Mouse (Mus musculus) limb, embryonic 11.5 days (tissue): ENCODE data around the gene Nr6a1. TPM values are rescaled to one million over a fixed set of nuclear protein-coding genes. Genes with fewer than 3 reads are reported as not detected.

Experiments used
- ATAC-seq: fragments of 200-750 bp; cut with Nextera tagmentation; 2 replicates; pipeline ENCODE4 v1.8.0; 2017; ENCODE audit warnings: low read depth; ENCODE audit not compliant: insufficient number of reproducible peaks, low FRiP score, low TSS enrichment
- DNase-seq: peaks from one replicate; pipeline ENCODE4 v3.0.0-alpha.2; 2015; ENCODE audit warnings: low spot score
- H3K27ac ChIP-seq: fragments of 300-500 bp; sonication (generic); replicated peaks from 2 replicates; pipeline ENCODE4 v1.5.1; 2014; ENCODE audit warnings: low read depth, mild to moderate bottlenecking, low read length
- H3K27me3 ChIP-seq: fragments of 300-500 bp; sonication (generic); 2 replicates; pipeline ENCODE4 v1.6.1; 2014; ENCODE audit warnings: mild to moderate bottlenecking, low read length, mixed read lengths; ENCODE audit not compliant: control insufficient read depth, insufficient read depth
- H3K36me3 ChIP-seq: fragments of 300-500 bp; sonication (generic); 2 replicates; pipeline ENCODE4 v1.6.1; 2014; ENCODE audit warnings: mild to moderate bottlenecking, low read length, moderate library complexity, mixed read lengths; ENCODE audit not compliant: control insufficient read depth, insufficient read depth
- H3K4me1 ChIP-seq: fragments of 300-500 bp; sonication (generic); 2 replicates; pipeline ENCODE4 v1.6.1; 2014; ENCODE audit warnings: low read length, mixed read lengths; ENCODE audit not compliant: control insufficient read depth, insufficient read depth
- H3K4me2 ChIP-seq: fragments of 300-500 bp; sonication (generic); 2 replicates; pipeline ENCODE4 v1.6.1; 2014; ENCODE audit warnings: low read depth, mild to moderate bottlenecking, moderate library complexity; ENCODE audit not compliant: severe bottlenecking
- H3K4me3 ChIP-seq: fragments of 300-500 bp; sonication (generic); 2 replicates; pipeline ENCODE4 v1.5.1; 2014; ENCODE audit warnings: low read depth, low read length
- H3K9ac ChIP-seq: fragments of 300-500 bp; sonication (generic); 2 replicates; pipeline ENCODE4 v1.6.1; 2014; ENCODE audit warnings: mild to moderate bottlenecking, low read length
- H3K9me3 ChIP-seq: fragments of 300-500 bp; sonication (generic); 2 replicates; pipeline ENCODE4 v1.6.1; 2016; ENCODE audit warnings: low read length; ENCODE audit not compliant: control insufficient read depth
- WGBS: fragments of 180-500 bp; shearing (Covaris S2); extraction: QIAGEN DNeasy Blood & Tissue Kit; methylation state at CpG from one replicate; pipeline ENCODE4 v1.1.7; 2014; 5-methylcytosine and 5-hydroxymethylcytosine counted together
- polyA plus RNA-seq: library from polyadenylated mRNA; unstranded; fragments of >200 nt; fragmentation: Nextera tagmentation; extraction: Ambion mirVana; gene quantifications from 2 replicates; pipeline ENCODE4 v1.2.1, GENCODE M21; 2014

Nr6a1 gene
- polyA plus RNA-seq, 1 experiment from 2014 or later = 1.3 TPM

DNA sequence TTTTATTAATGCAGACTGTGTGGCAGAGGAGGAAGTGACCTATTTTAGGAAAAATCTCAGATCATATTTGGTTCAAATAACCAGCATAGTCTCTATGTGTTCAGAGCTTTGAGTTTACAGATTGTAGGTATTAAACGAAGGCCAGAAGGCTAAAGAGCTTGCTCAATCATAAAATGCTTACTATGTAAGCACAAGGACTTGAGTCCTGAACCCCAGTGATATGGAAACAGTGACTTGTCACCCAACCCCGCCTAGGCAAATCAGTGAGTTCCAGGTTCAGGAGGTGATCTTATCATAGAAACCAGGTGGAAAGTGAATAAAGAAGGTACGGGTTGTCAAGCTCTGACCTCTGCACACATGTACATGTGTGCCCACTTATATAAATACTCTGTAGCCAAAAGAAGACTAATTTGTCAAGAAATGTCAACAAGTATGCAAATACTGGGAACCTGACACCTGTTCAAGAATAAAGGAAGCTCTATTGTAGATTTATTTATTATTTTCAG lies 99.6 kb downstream of the Nr6a1 start:
- ATAC-seq = no peak
- Histone ChIP-seq H3K4me2 (no peak overlapping the region), H3K4me3 (no peak overlapping the region), H3K4me1 (peaks cover 5% of the 10 kb centered on the region), H3K9me3 (no peaks in the 10 kb centered on the region), H3K27me3 (no peaks in the 10 kb centered on the region), H3K36me3 (no peaks in the 10 kb centered on the region), H3K27ac (no peak overlapping the region), H3K9ac (no peak overlapping the region)
- WGBS = 84% methylated on average over 3 of the region's 3 CpGs
- no peak for DNase-seq

DNA sequence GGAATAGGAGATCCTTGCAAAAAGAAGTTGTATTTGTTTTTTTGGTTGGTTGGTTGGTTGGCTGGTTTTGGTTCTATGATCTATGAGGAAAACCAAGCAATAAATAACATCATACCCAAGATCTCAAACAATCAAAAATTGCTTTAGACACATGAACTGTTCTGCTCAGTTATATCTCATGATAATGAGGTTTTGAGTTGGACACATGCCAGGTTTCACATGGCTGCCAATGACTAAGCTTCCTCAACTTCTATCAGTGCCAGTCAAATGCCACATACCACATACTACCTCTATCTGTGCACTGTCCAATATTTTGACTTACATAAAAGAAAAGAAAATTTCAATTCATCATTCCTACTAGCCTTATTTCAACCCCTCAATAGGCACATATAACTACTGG lies 101.3 kb downstream of the Nr6a1 start:
- Histone ChIP-seq H3K4me1 (peaks cover 5% of the 10 kb centered on the region), H3K9me3 (no peaks in the 10 kb centered on the region), H3K36me3 (no peaks in the 10 kb centered on the region), H3K9ac (no peak overlapping the region), H3K27me3 (no peaks in the 10 kb centered on the region), H3K27ac (no peak overlapping the region), H3K4me3 (no peak overlapping the region), H3K4me2 (peak overlapping the region; percentile 24; the same call in 1 of the 2 replicates)
- no peak for DNase-seq
- no peak for ATAC-seq

DNA sequence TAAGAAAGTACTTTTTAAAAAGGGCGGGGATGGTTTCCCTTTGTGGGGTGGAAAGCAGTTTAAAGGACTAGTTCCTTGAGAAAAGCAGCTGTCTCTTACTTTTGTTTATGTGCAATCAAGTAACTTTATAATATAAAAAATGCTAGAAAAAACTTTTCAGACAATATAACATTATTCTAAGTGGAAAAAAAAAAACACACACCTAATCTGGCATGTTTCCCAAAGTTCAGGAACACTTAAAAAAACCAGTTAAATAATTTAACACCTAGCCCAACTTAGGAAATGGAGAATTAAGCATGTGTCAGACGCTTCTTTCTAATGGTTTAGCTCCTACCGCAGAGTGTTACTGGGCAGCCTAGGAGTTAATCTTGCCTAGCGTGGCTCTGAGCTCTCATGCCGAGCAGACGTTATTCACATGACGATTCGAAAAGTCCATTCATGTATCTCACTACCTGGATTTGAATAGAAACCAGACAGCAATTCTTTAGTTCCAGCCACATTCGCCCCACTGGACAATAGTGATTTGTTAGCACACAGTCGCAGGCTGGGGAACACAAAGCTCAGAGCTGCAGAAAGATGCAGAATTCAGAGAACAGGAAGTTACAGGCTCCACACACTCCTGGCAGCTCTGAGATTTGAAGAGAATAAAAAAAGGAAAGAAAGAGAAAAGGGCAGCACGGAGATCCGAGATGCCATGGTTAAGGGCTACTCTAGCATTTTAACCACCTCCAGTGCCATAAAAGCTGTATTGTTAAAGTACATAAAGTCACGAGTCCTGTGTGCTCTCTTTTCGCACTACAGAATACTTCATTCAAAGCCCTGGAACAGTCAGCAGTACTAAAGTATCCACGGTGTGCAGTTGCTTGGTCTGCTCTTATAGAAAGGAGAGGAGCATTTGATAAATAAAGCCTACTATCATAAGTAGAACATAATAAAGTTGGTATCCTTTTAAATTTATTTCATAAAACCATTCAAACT lies 102.4 kb downstream of the Nr6a1 start:
- DNase-seq (peak; percentile 75), ATAC-seq (no peak)
- 9% methylated on average over 15 of the region's 15 CpGs for WGBS
- Histone ChIP-seq H3K27me3 (no peaks in the 10 kb centered on the region), H3K4me3 (peak overlapping the region; percentile 45), H3K9me3 (no peaks in the 10 kb centered on the region), H3K4me2 (peak overlapping the region; percentile 61), H3K9ac (peak overlapping the region; percentile 83), H3K4me1 (peaks cover 5% of the 10 kb centered on the region), H3K36me3 (no peaks in the 10 kb centered on the region), H3K27ac (peak overlapping the region; percentile 91)

DNA sequence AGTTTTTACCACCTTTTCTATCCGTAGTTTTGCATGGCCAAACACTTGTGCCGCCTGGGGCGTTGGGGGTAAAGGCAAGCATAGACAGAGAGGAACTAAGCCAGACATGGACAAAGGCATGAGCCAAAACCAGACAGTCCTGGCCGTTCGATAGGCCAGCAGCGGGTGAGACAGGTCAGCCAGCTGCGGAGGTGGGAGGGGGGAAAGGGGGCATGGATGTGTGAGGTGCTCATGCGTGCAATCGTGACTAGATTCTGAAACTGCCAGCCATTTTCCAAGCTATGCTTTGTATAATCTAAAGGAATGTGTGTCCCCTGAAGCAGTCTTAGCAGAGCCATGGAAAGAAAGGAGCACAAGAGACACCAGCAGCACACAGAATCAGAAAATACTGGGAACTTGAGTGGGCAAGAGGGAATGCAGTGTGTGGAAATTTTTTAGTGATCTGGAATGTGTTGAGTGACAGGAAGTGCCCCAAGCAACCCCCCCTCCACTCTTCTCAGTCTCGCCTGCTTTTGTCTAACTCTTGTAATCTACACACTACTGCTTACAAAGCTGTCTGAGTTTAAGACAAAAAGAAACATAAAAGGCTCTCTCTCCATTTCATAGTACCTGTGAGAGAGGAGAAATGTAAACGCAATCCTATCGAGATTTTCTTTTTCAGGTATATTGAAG lies 103.4 kb downstream of the Nr6a1 start:
- Histone ChIP-seq H3K9me3 (no peaks in the 10 kb centered on the region), H3K36me3 (no peaks in the 10 kb centered on the region), H3K4me2 (peak overlapping the region; percentile 46), H3K4me1 (peaks cover 5% of the 10 kb centered on the region), H3K27me3 (no peaks in the 10 kb centered on the region), H3K4me3 (peak overlapping the region; percentile 63), H3K9ac (peak overlapping the region; percentile 88), H3K27ac (peak overlapping the region; percentile 99)
- peak; percentile 88 for ATAC-seq
- 5% methylated on average over 12 of the region's 12 CpGs for WGBS
- DNase-seq = peak; percentile 91

- peak overlapping the region; percentile 99 for H3K27ac ChIP-seq
- H3K4me2 ChIP-seq = peak overlapping the region; percentile 46; the same call in 1 of the 2 replicates
- ATAC-seq (peak; percentile 13; the same call in 1 of the 2 replicates), DNase-seq (no peak)
- H3K4me3 ChIP-seq = peak overlapping the region; percentile 63
- H3K9ac ChIP-seq = peak overlapping the region; percentile 88
- H3K4me1 ChIP-seq = peaks cover 5% of the 10 kb centered on the region
- no peaks in the 10 kb centered on the region for H3K36me3 ChIP-seq
- no peaks in the 10 kb centered on the region for H3K9me3 ChIP-seq
- 18% methylated on average over 8 of the region's 8 CpGs for WGBS
- no peaks in the 10 kb centered on the region for H3K27me3 ChIP-seq
These were observed 104.1 kb downstream of the Nr6a1 start for GRCm38 (mm10) chr2:38823406-38823805.

GRCm38 (mm10) chr2:38822995-38823394 lies 104.5 kb downstream of the Nr6a1 start:
- Histone ChIP-seq H3K27me3 (no peaks in the 10 kb centered on the region), H3K4me2 (peak overlapping the region; percentile 46; the same call in 1 of the 2 replicates), H3K4me3 (peak overlapping the region; percentile 63), H3K9me3 (no peaks in the 10 kb centered on the region), H3K36me3 (no peaks in the 10 kb centered on the region), H3K4me1 (peaks cover 5% of the 10 kb centered on the region), H3K27ac (peak overlapping the region; percentile 99), H3K9ac (peak overlapping the region; percentile 88)
- peak; percentile 97 for ATAC-seq
- DNase-seq = peak; percentile 91
- WGBS = 2% methylated on average over 6 of the region's 6 CpGs

DNA sequence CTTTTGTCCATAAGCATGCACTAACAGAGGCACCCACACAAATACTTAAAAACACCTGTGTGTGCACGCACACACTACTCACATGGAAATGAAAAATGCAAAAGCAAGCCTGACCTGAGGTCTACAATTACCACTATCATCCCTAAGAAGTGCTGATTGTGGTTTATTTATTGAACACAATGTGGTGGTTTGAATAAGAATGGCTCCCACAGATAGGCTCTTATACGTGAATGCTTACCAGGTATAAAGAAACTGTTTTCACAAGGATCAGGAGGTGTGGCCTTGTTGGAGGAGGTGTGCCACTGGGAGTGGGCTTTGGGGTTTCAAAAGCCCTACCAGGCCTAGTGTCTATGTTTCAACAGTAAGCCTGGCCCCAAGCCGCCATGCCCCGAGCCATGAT lies 110.0 kb downstream of the Nr6a1 start:
- H3K36me3 ChIP-seq = no peaks in the 10 kb centered on the region
- WGBS = 80% methylated on average over 4 of the region's 4 CpGs

GRCm38 (mm10) chr2:38797087-38797624 lies 130.3 kb downstream of the Nr6a1 start:
- Histone ChIP-seq H3K9me3 (no peaks in the 10 kb centered on the region), H3K4me2 (no peak overlapping the region), H3K27ac (no peak overlapping the region), H3K4me3 (no peak overlapping the region), H3K36me3 (no peaks in the 10 kb centered on the region), H3K27me3 (no peaks in the 10 kb centered on the region), H3K4me1 (no peaks in the 10 kb centered on the region), H3K9ac (no peak overlapping the region)
- DNase-seq (peak; percentile 79), ATAC-seq (0 out of 2 replicates have a peak, but pooled peaks have one; percentile 6)
- 31% methylated on average over 3 of the region's 3 CpGs for WGBS

More for the DNA sequence above, 110.0 kb downstream of the Nr6a1 start:
- DNase-seq = no peak
- Histone ChIP-seq H3K27me3 (no peaks in the 10 kb centered on the region), H3K4me3 (no peak overlapping the region), H3K4me2 (no peak overlapping the region), H3K4me1 (no peaks in the 10 kb centered on the region), H3K27ac (no peak overlapping the region), H3K9ac (no peak overlapping the region), H3K9me3 (no peaks in the 10 kb centered on the region)
- no peak for ATAC-seq
